Mouse (Mus musculus) layer of hippocampus, postnatal 10 days (tissue): ENCODE data around the gene Garnl3. TPM values are rescaled to one million over a fixed set of nuclear protein-coding genes. Genes with fewer than 3 reads are reported as not detected.

Experiments used
- DNase-seq, 2 experiments: peaks; one replicate each; pipeline ENCODE4 v3.0.0; 2021; ENCODE audit warnings: low spot score in 2 of 2
- total RNA-seq, 2 experiments: library from RNA; stranded (reverse); gene quantifications; 2 replicates each; pipeline ENCODE4 v1.2.3; 2021

Garnl3 gene
- total RNA-seq, 2 experiments from 2014 or later = 75.2 to 91.7 TPM

GRCm38 (mm10) chr2:32977114-32977513, 154.3 kb downstream of the Garnl3 start:
- DNase-seq = no peak

- DNase-seq = no peak
These were observed 157.2 kb downstream of the Garnl3 start for GRCm38 (mm10) chr2:32974216-32974615.

- peak in 1 of 2 experiments; percentile 60 for DNase-seq
These were observed 160.2 kb downstream of the Garnl3 start for GRCm38 (mm10) chr2:32971235-32971634.

- no peak for DNase-seq
These were observed 162.1 kb downstream of the Garnl3 start for GRCm38 (mm10) chr2:32969326-32969725.

DNA sequence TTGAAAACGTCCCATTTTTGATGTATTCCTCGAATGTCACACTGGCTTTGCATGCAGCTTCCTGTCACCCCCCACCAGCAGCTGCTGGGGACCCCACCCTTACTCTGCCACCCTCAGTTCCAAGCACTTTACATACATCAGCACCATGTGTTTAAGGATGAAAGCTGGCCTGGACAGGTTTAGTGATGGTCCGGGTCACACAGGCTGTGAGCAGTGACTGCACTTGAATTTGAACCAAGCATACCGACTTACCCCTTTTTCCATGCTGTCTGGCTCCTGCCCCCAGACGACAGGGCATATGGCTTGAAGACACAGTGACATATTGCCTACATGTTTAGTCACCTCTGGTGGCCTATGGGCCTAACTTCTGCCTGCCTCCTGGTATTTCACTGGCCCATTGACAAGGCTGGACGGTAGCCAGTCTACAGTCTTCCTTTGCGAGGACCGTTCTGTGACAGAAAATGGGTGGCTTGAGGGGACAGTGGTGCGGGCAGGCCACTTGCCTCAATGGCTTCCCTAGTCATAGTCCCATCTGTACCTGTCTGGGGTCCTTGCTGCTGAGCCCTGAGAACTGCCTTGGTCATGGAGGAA, 163.3 kb downstream of the Garnl3 start:
- no peak for DNase-seq

DNA sequence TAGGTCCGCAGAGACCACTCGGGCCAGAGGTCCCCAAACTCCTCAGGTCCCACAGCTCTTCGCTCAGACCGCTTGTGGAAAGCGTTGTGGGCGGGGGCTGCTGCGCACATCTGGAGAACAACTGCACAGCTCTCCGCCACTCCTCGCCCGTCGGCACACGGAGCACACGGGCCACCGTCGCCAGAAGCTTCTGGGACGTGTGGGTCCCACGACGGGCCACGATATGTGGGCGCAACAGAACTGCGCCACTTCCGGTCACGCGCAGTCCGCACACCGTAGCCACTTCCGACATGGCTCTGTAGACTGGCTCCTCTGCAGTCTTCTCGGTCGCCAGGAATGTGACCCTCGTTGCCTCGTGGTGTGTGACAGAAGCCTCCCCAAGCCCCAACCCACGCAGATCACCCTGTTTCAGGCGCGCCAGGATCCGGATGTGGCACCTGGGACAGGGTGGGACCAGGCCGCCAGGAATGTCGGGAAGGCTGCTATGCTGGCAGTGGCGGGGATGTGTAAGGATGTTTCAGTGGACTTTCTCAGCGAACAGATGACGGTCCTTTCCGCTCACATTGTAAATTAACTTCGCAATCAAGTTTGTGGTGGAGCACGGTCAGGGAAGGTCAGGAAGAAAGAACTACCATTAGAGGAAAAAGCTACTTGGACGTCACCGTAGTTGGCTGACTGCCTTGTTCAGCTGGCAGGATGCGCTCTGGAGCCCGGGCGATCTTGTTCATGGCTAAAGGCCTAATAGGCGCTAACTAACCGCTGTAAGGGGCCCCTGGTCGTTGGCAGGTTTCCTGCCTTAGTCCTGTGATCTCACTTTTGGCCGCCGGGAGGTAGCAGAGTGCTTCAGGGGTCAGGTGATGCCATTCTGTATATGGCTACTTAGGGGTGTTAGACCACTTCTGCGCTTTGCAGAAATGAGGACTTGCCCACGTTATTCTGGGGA, 164.5 kb downstream of the Garnl3 start:
- peak; percentile 82 to 85 for DNase-seq

DNA sequence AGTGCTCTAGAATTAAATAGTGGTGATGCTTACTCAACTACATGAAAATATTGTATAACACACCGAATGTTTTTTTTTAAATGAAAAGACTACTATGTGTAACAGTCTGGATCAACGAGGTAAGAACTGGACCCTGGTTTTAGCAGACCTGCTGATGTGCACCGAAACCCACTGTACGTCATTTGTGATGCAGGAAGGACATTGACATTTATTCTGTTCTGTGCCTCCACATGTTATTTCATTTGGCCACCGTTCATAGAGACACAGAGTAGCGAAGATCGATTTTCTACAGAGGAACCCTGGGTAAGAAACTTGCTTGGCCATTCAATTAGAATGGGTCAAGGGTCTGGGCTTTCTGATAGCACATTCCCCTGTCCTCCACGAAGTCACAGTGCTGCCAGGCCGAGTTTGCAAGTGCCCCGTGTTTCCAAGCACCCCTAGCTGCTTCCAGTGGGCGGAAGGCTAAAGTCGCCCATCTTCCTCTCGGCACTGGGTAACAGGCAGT, 165.2 kb downstream of the Garnl3 start:
- no peak for DNase-seq

GRCm38 (mm10) chr2:32965511-32966183, 165.8 kb downstream of the Garnl3 start:
- DNase-seq = no peak

GRCm38 (mm10) chr2:32964659-32965457, 166.6 kb downstream of the Garnl3 start:
- no peak for DNase-seq

- no peak for DNase-seq
These were observed 167.5 kb downstream of the Garnl3 start for GRCm38 (mm10) chr2:32963981-32964380.

- no peak for DNase-seq
These were observed 167.9 kb downstream of the Garnl3 start for GRCm38 (mm10) chr2:32963544-32963943.

GRCm38 (mm10) chr2:32962875-32963220, 168.6 kb downstream of the Garnl3 start:
- DNase-seq = no peak

DNA sequence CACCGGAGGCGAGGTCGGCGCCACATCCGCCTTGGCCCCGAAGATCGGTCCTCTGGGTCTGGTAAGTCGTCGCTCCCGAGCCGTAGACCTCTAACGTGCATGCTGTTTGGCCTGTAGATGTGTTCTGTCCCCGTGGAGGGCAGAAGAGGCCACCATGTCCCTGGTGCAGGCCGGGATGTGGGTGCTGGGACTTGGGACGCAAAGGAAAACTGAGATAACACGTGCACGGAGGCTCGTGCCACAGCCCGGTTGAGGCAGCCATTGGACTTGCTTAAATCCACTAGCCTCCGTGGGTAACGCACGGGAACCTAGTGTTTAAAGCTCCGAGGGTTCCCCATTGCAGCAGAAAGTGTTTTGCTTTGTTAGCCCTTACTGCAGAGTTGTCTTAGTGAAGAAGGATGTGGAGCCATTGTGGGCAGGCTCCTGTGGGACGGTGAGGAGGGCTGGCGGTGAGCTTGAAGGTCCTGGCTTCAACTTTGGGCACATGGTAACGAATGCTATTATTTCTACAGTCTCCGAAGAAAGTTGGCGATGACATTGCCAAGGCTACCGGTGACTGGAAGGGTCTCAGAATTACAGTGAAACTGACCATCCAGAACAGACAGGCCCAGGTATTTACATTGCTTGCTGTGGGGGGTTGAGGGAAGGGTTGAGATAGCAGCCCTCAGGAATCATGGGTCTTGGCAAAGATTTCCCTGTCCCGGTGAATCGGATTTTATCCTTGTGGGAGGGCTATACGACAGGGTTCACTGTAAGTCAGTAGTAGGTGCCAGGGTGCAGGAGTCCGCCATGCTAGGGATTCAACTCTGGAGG, 169.2 kb downstream of the Garnl3 start:
- DNase-seq = peak in 1 of 2 experiments; percentile 54

DNA sequence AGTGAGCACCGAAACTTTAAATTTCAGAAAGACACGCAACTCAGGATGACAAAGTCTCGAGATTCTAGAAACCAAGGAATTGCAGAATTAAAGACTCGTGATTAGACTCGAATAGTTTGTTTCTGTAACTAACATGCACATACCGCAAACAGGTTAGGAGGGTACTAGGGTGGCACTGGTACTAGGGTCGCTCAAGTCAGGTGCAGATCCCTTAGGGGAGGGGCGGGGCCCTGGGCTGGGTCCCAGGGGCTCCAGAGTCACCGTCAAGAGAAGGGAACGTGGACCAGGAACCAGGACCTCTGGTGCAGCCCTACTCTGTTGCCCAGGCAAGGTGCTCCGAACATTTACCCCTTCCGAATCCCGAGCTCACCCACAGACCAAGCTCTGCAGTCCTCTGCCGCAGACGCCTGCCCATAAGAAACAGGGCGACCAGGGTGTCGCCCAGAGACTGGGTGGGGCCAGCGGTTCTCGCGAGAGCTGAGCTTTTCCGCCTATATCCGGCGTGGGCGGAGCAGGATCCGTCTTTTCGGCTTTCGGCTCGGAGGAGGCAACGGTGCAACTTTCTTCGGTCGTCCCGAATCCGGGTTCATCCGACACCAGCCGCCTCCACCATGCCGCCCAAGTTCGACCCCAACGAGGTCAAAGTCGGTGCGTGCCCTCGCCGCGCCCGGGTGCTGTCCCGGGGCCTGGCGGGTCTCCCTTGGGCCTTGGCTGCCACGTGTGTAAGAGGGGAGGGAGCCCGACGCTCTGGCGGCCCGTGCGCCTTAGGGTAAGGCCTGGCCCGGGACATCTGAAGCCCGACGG, 170.1 kb downstream of the Garnl3 start, which contains the start of the genes Rpl12 and Lrsam1:
Gene Rpl12, plus strand, starts transcription at position 368 of the 804 bp plus-strand sequence.
Gene Lrsam1, minus strand, starts transcription at position 423 of the 804 bp plus-strand sequence.
- peak; percentile 93 to 95 for DNase-seq

- no peak for DNase-seq
These were observed 171.2 kb downstream of the Garnl3 start for GRCm38 (mm10) chr2:32960273-32960672.

- DNase-seq = no peak
These were observed 174.1 kb downstream of the Garnl3 start for GRCm38 (mm10) chr2:32957344-32957743.

GRCm38 (mm10) chr2:32954581-32954980, 176.9 kb downstream of the Garnl3 start:
- DNase-seq = no peak

DNA sequence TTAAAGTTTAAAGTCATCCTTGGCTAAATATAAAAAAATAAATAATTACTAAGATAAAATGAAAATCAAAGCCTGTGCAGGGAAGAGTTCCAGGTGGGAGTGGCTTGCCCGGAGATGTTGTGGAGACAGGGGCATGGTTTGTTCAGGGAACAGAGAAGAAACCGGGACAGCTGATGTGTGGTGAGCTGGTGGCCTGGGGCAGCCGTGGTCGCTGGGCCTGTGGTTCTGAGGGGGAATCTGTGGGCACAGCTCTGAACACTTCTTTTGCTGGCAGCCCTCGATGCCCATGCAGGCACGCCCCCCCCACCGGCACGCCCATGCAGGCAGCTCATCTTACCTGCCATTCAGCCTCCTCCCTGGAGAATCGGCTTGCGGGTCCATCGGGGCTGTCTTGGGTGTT, 184.0 kb downstream of the Garnl3 start:
- no peak for DNase-seq

DNA sequence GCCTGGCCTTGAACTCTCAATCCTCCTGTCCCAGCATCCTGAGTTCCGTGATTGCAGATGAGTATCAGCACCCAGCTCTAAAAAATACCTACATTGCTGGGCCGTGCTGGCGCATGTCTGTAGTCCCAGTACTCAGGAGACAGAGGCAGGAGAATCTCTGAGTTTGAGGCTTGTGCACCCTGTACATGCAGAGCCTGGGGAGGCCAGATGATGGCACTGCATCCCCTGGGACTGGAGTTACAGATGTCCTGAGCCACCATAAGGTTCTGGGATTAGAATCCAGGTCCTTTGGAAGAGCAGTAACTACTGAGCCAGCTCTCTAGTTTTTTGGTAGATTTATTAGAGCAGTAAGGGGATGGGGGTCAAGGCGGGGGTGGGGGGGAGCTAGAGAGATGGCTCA, 191.0 kb downstream of the Garnl3 start:
- no peak for DNase-seq
